Mouse (Mus musculus) MEL (cell line): ENCODE results near the gene Ywhag.

ENCODE experiments used
- CHD1 ChIP-seq: IDR thresholded peaks from 2 replicates; pipeline ENCODE4 v1.6.1; 2012; ENCODE audit warnings: low read depth, mild to moderate bottlenecking, inconsistent platforms, low read length, improper control_type of control experiment
- CTCF ChIP-seq, 3 experiments: IDR thresholded peaks in 2 of 3; conservative IDR thresholded peaks in 1 of 3; 2 replicates each; pipeline ENCODE4 v1.5.1; 2011 to 2012; ENCODE audit warnings: low read length in 3 of 3, low read depth in 2 of 3, mild to moderate bottlenecking in 2 of 3, improper control_type of control experiment in 1 of 3, inconsistent platforms in 1 of 3, mixed read lengths in 1 of 3, moderate library complexity in 1 of 3; ENCODE audit not compliant: control insufficient read depth in 1 of 3, insufficient read depth in 1 of 3, poor library complexity in 1 of 3, severe bottlenecking in 1 of 3
- EP300 ChIP-seq, 2 experiments: IDR thresholded peaks; 2 replicates each; pipeline ENCODE4 v1.6.1; 2011; ENCODE audit warnings: improper control_type of control experiment in 2 of 2, low read length in 2 of 2, low read depth in 1 of 2, mild to moderate bottlenecking in 1 of 2
- GABPA ChIP-seq: IDR thresholded peaks from 2 replicates; pipeline ENCODE4 v1.6.1; 2012; ENCODE audit warnings: low read depth, mild to moderate bottlenecking, inconsistent platforms, low read length, improper control_type of control experiment, moderate library complexity
- GATA1 ChIP-seq: IDR thresholded peaks from 2 replicates; pipeline ENCODE4 v1.6.1; 2011; ENCODE audit warnings: low read depth, low read length, improper control_type of control experiment
- MAZ ChIP-seq: IDR thresholded peaks from 2 replicates; pipeline ENCODE4 v1.6.1; 2012; ENCODE audit warnings: low read depth, mild to moderate bottlenecking, inconsistent platforms, low read length, improper control_type of control experiment
- NRF1 ChIP-seq: IDR thresholded peaks from 2 replicates; pipeline ENCODE4 v1.6.1; 2014; ENCODE audit warnings: low read depth, mild to moderate bottlenecking, inconsistent platforms, low read length, improper control_type of control experiment, moderate library complexity; ENCODE audit not compliant: poor library complexity, insufficient read depth, severe bottlenecking
- POLR2AphosphoS5 ChIP-seq: IDR thresholded peaks from 2 replicates; pipeline ENCODE4 v1.6.1; 2012; ENCODE audit warnings: low read depth, borderline replicate concordance, mild to moderate bottlenecking, inconsistent platforms, low read length, moderate library complexity, mixed read lengths
- TCF12 ChIP-seq: IDR thresholded peaks from 2 replicates; pipeline ENCODE4 v1.6.1; 2014; ENCODE audit warnings: low read depth, mild to moderate bottlenecking, inconsistent platforms, low read length, improper control_type of control experiment, moderate library complexity
- USF1 ChIP-seq: IDR thresholded peaks from 2 replicates; pipeline ENCODE4 v1.6.1; 2014; ENCODE audit warnings: low read depth, mild to moderate bottlenecking, inconsistent platforms, low read length, improper control_type of control experiment, moderate library complexity
- ZKSCAN1 ChIP-seq: IDR thresholded peaks from 2 replicates; pipeline ENCODE4 v1.6.1; 2012; ENCODE audit warnings: low read depth, mild to moderate bottlenecking, inconsistent platforms, low read length, improper control_type of control experiment, moderate library complexity

DNA sequence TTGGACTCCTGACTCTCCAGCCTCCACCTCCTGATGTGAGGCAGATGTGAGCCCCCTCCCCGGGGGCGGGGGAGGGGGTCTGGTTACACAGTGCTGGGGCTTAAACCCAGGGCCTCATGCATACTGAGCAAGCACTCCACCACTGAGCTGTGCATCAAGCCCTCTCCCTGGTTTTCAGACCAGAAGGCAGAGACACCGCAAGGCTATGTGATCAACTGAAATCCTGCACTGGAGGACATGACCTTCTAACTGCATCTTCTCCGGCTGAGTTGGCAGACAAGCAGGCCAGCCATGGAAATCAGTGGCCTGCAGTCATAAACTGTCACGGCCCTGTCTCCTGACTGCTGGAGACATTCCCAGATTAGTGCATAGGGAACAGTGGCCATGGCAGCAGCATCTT, 6.2 kb upstream of the Ywhag start:
- TF ChIP-seq GABPA (no peak), CTCF (IDR thresholded peaks at IDR 0.05 in 2 of 3, conservative IDR thresholded peaks at IDR 0.05 in 1 of 3; ENCODE audit: control insufficient read depth in 1 of 3, insufficient read depth in 1 of 3, low read depth in 2 of 3, low read length in 3 of 3, poor library complexity in 1 of 3, severe bottlenecking in 1 of 3) (no peak), ZKSCAN1 (no peak), POLR2AphosphoS5 (no peak), MAZ (no peak), NRF1 (no peak), USF1 (no peak), TCF12 (no peak), EP300 (IDR thresholded peaks at IDR 0.05; ENCODE audit: low read depth in 1 of 2, low read length in 2 of 2) (no peak), GATA1 (no peak), CHD1 (no peak)
